Mouse (Mus musculus) heart, embryonic 15.5 days (tissue): Measurements from ENCODE around the gene AC161166.1. TPM values are rescaled to one million over a fixed set of nuclear protein-coding genes. Genes with fewer than 3 reads are reported as not detected.
A peak's percentile ranks its signal among the peaks of the same experiment; 100 is the strongest.

Experiments
- ATAC-seq: fragments of 200-750 bp; cut with Nextera tagmentation; replicated peaks from 2 replicates; pipeline ENCODE4 v1.8.0; 2017; ENCODE audit warnings: low read depth, moderate TSS enrichment; ENCODE audit not compliant: insufficient number of reproducible peaks, insufficient read depth, low FRiP score
- H3K27ac ChIP-seq: fragments of 300-500 bp; sonication (generic); 2 replicates; pipeline ENCODE4 v1.5.1; 2015; ENCODE audit warnings: mild to moderate bottlenecking, inconsistent platforms
- H3K27me3 ChIP-seq: fragments of 300-500 bp; sonication (generic); 2 replicates; pipeline ENCODE4 v1.6.1; 2015; ENCODE audit warnings: inconsistent platforms
- H3K36me3 ChIP-seq: fragments of 300-500 bp; sonication (generic); 2 replicates; pipeline ENCODE4 v1.6.1; 2015; ENCODE audit warnings: mild to moderate bottlenecking, inconsistent platforms
- H3K4me1 ChIP-seq: fragments of 300-500 bp; sonication (generic); replicated peaks from 2 replicates; pipeline ENCODE4 v1.6.1; 2015; ENCODE audit warnings: inconsistent platforms
- H3K4me2 ChIP-seq: fragments of 300-500 bp; sonication (generic); 2 replicates; pipeline ENCODE4 v1.6.1; 2015; ENCODE audit warnings: inconsistent platforms, mild to moderate bottlenecking, moderate library complexity
- H3K4me3 ChIP-seq: fragments of 300-500 bp; sonication (generic); 2 replicates; pipeline ENCODE4 v1.5.1; 2015; ENCODE audit warnings: mild to moderate bottlenecking, inconsistent platforms
- H3K9ac ChIP-seq: fragments of 300-500 bp; sonication (generic); 2 replicates; pipeline ENCODE4 v1.6.1; 2015; ENCODE audit warnings: mild to moderate bottlenecking, inconsistent platforms
- H3K9me3 ChIP-seq: fragments of 300-500 bp; sonication (generic); replicated peaks from 2 replicates; pipeline ENCODE4 v1.6.1; 2016; ENCODE audit warnings: inconsistent platforms
- WGBS: fragments of 180-500 bp; shearing (Covaris S2); methylation state at CpG from one replicate; pipeline ENCODE4 v1.1.7; 2015; ENCODE audit warnings: mixed read lengths; 5-methylcytosine and 5-hydroxymethylcytosine counted together
- polyA plus RNA-seq: library from polyadenylated mRNA; unstranded; fragments of >200 nt; fragmentation: Nextera tagmentation; extraction: Ambion mirVana; gene quantifications from 2 replicates; pipeline ENCODE4 v1.2.1, GENCODE M21; 2015

AC161166.1 gene
- 0.25 and 0.29 TPM in 2 replicates for polyA plus RNA-seq

- Histone ChIP-seq H3K4me3 (no peak within 1 kb of the TSS), H3K27ac (no peak within 1 kb of the TSS), H3K9ac (no peak within 1 kb of the TSS), H3K9me3 (no peaks in the 10 kb centered on the region), H3K36me3 (peaks cover 7% of the 10 kb centered on the region; the same call in 1 of the 2 replicates), H3K4me1 (peaks cover 8% of the 10 kb centered on the region; the same call in 1 of the 2 replicates), H3K27me3 (no peaks in the 10 kb centered on the region), H3K4me2 (no peak within 1 kb of the TSS)
- 94% methylated on average over 7 of the region's 7 CpGs for WGBS
- no peak for ATAC-seq
Measured at GRCm38 (mm10) chr7:24512355-24512754, at the start of gene AC161166.1. AC161166.1 (minus strand) TSS chr7:24512455.

GRCm38 (mm10) chr7:24561450-24561849, 49.2 kb upstream of the AC161166.1 start:
- Histone ChIP-seq H3K9me3 (no peaks in the 10 kb centered on the region), H3K36me3 (peaks cover 25% of the 10 kb centered on the region), H3K27ac (no peak overlapping the region), H3K9ac (no peak overlapping the region), H3K4me2 (no peak overlapping the region), H3K4me1 (no peaks in the 10 kb centered on the region), H3K4me3 (no peak overlapping the region), H3K27me3 (no peaks in the 10 kb centered on the region)
- WGBS: 89% methylated on average over 4 of the region's 4 CpGs
- no peak for ATAC-seq

GRCm38 (mm10) chr7:24555786-24556185, 43.5 kb upstream of the AC161166.1 start:
- H3K36me3 ChIP-seq: peaks cover 33% of the 10 kb centered on the region
- no peak overlapping the region for H3K27ac ChIP-seq
- 93% methylated on average over 10 of the region's 10 CpGs for WGBS
- ATAC-seq: no peak
- H3K9me3 ChIP-seq: no peaks in the 10 kb centered on the region
- H3K4me1 ChIP-seq: no peaks in the 10 kb centered on the region
- H3K4me2 ChIP-seq: no peak overlapping the region
- H3K4me3 ChIP-seq: no peak overlapping the region
- no peaks in the 10 kb centered on the region for H3K27me3 ChIP-seq
- H3K9ac ChIP-seq: no peak overlapping the region

- Histone ChIP-seq H3K36me3 (peaks cover 29% of the 10 kb centered on the region), H3K4me1 (peaks cover 5% of the 10 kb centered on the region), H3K27ac (no peak overlapping the region), H3K9ac (no peak overlapping the region), H3K27me3 (no peaks in the 10 kb centered on the region), H3K4me2 (no peak overlapping the region), H3K9me3 (no peaks in the 10 kb centered on the region), H3K4me3 (no peak overlapping the region)
- no peak for ATAC-seq
- 78% methylated on average over 12 of the region's 12 CpGs for WGBS
Measured at GRCm38 (mm10) chr7:24551985-24552759, 39.9 kb upstream of the AC161166.1 start.

GRCm38 (mm10) chr7:24547534-24548036, 35.3 kb upstream of the AC161166.1 start:
- H3K9me3 ChIP-seq: no peaks in the 10 kb centered on the region
- peaks cover 9% of the 10 kb centered on the region for H3K36me3 ChIP-seq
- H3K4me1 ChIP-seq: peaks cover 11% of the 10 kb centered on the region
- 21% methylated on average over 13 of the region's 13 CpGs for WGBS
- no peak for ATAC-seq
- peak overlapping the region; percentile 93 for H3K9ac ChIP-seq
- peak overlapping the region; percentile 79 for H3K27ac ChIP-seq
- H3K27me3 ChIP-seq: no peaks in the 10 kb centered on the region
- H3K4me3 ChIP-seq: peak overlapping the region; percentile 94
- H3K4me2 ChIP-seq: peak overlapping the region; percentile 72

- ATAC-seq: peak; percentile 99
- Histone ChIP-seq H3K4me3 (peak overlapping the region; percentile 94), H3K9me3 (no peaks in the 10 kb centered on the region), H3K27ac (peak overlapping the region; percentile 79), H3K27me3 (no peaks in the 10 kb centered on the region), H3K9ac (peak overlapping the region; percentile 93), H3K4me1 (peaks cover 11% of the 10 kb centered on the region), H3K36me3 (0 out of 2 replicates have a peak, but pooled peaks cover 3% of the 10 kb centered on the region), H3K4me2 (peak overlapping the region; percentile 72)
- under 1% methylated on average over 57 of the region's 57 CpGs for WGBS
Measured at GRCm38 (mm10) chr7:24546634-24547389, 34.6 kb upstream of the AC161166.1 start.

- WGBS: 31% methylated on average over 13 of the region's 13 CpGs
- no peak for ATAC-seq
- H3K4me2 ChIP-seq: peak within 1 kb of the TSS; percentile 72
- peak within 1 kb of the TSS; percentile 79 for H3K27ac ChIP-seq
- no peaks in the 10 kb centered on the region for H3K9me3 ChIP-seq
- 0 out of 2 replicates have a peak, but pooled peaks cover 3% of the 10 kb centered on the region for H3K36me3 ChIP-seq
- no peaks in the 10 kb centered on the region for H3K27me3 ChIP-seq
- peak within 1 kb of the TSS; percentile 93 for H3K9ac ChIP-seq
- H3K4me1 ChIP-seq: peaks cover 11% of the 10 kb centered on the region
- H3K4me3 ChIP-seq: peak within 1 kb of the TSS; percentile 94
Measured at GRCm38 (mm10) chr7:24546068-24546614, 33.9 kb upstream of the AC161166.1 start, which contains the start of the genes Pinlyp and Xrcc1. Pinlyp (minus strand) TSS chr7:24546118. Xrcc1 (plus strand) TSS chr7:24546289.

- Histone ChIP-seq H3K4me2 (no peak overlapping the region), H3K9me3 (no peaks in the 10 kb centered on the region), H3K4me3 (no peak overlapping the region), H3K27me3 (no peaks in the 10 kb centered on the region), H3K36me3 (no peaks in the 10 kb centered on the region), H3K27ac (no peak overlapping the region), H3K4me1 (peaks cover 11% of the 10 kb centered on the region), H3K9ac (no peak overlapping the region)
- WGBS: 86% methylated on average over 2 of the region's 2 CpGs
- no peak for ATAC-seq
Measured at GRCm38 (mm10) chr7:24544506-24544905, 32.3 kb upstream of the AC161166.1 start.

GRCm38 (mm10) chr7:24539686-24540085, 27.4 kb upstream of the AC161166.1 start:
- Histone ChIP-seq H3K36me3 (peaks cover 10% of the 10 kb centered on the region; the same call in 1 of the 2 replicates), H3K9ac (no peak overlapping the region), H3K9me3 (no peaks in the 10 kb centered on the region), H3K27ac (no peak overlapping the region), H3K27me3 (no peaks in the 10 kb centered on the region), H3K4me2 (no peak overlapping the region), H3K4me3 (no peak overlapping the region), H3K4me1 (no peaks in the 10 kb centered on the region)
- ATAC-seq: no peak
- WGBS: 90% methylated on average over 4 of the region's 4 CpGs

GRCm38 (mm10) chr7:24538701-24539100, 26.4 kb upstream of the AC161166.1 start:
- no peaks in the 10 kb centered on the region for H3K27me3 ChIP-seq
- no peak overlapping the region for H3K4me2 ChIP-seq
- H3K27ac ChIP-seq: no peak overlapping the region
- 77% methylated on average over 5 of the region's 5 CpGs for WGBS
- peaks cover 6% of the 10 kb centered on the region; the same call in 1 of the 2 replicates for H3K4me1 ChIP-seq
- ATAC-seq: no peak
- no peaks in the 10 kb centered on the region for H3K9me3 ChIP-seq
- H3K36me3 ChIP-seq: peaks cover 18% of the 10 kb centered on the region
- no peak overlapping the region for H3K9ac ChIP-seq
- H3K4me3 ChIP-seq: no peak overlapping the region

GRCm38 (mm10) chr7:24538154-24538553, 25.9 kb upstream of the AC161166.1 start:
- no peak overlapping the region for H3K27ac ChIP-seq
- no peak for ATAC-seq
- H3K36me3 ChIP-seq: peaks cover 23% of the 10 kb centered on the region
- peaks cover 6% of the 10 kb centered on the region; the same call in 1 of the 2 replicates for H3K4me1 ChIP-seq
- no peaks in the 10 kb centered on the region for H3K27me3 ChIP-seq
- WGBS: 32% methylated on average over 5 of the region's 5 CpGs
- no peak overlapping the region for H3K9ac ChIP-seq
- H3K4me3 ChIP-seq: no peak overlapping the region
- H3K4me2 ChIP-seq: no peak overlapping the region
- no peaks in the 10 kb centered on the region for H3K9me3 ChIP-seq
